Mouse (Mus musculus) hematopoietic stem cell, adult 5-6 weeks (primary cell): ENCODE results near the gene Vmp1. TPM values are rescaled to one million over a fixed set of nuclear protein-coding genes. Genes with fewer than 3 reads are reported as not detected.

Experiments
- ATAC-seq, 2 experiments: fragments of 125-278 bp in 1 of 2; replicated peaks in 1 of 2; 2 replicates each; pipeline ENCODE4 v1.8.0; 2016 to 2017; ENCODE audit warnings: inconsistent platforms in 2 of 2, mild to moderate bottlenecking in 2 of 2, moderate number of reproducible peaks in 2 of 2, low read depth in 1 of 2, moderate TSS enrichment in 1 of 2; ENCODE audit not compliant: low FRiP score in 2 of 2, poor library complexity in 2 of 2, severe bottlenecking in 2 of 2, insufficient read depth in 1 of 2, low TSS enrichment in 1 of 2
- total RNA-seq: library from RNA; stranded (forward); fragments of 172-1452, 232-1000 nt; gene quantifications from 2 replicates; pipeline ENCODE4 v1.2.3, GENCODE M21; 2017

Vmp1 gene
- total RNA-seq, result 137 and 202 TPM in 2 replicates

- ATAC-seq, result peak; percentile 79 to 89
Observed at GRCm38 (mm10) chr11:86683395-86684125, at the start of gene Vmp1, which contains the start of gene Ptrh2. Gene Vmp1 (minus strand): TSS chr11:86683836. Gene Ptrh2 (plus strand): TSS chr11:86683985.

- ATAC-seq, result no peak
Observed at GRCm38 (mm10) chr11:86731443-86731842, 47.8 kb upstream of the Vmp1 start.

GRCm38 (mm10) chr11:86725607-86726006 lies 42.0 kb upstream of the Vmp1 start:
- ATAC-seq, result no peak

GRCm38 (mm10) chr11:86724982-86725381 lies 41.3 kb upstream of the Vmp1 start:
- no peak for ATAC-seq

GRCm38 (mm10) chr11:86724004-86724403 lies 40.4 kb upstream of the Vmp1 start:
- ATAC-seq, result no peak

GRCm38 (mm10) chr11:86719390-86719789 lies 35.8 kb upstream of the Vmp1 start:
- peak; percentile 53 to 64 for ATAC-seq

GRCm38 (mm10) chr11:86718369-86718768 lies 34.7 kb upstream of the Vmp1 start:
- no peak for ATAC-seq

- peak; percentile 48 to 78; a peak in 3 of 4 replicates for ATAC-seq
Observed at GRCm38 (mm10) chr11:86717306-86718065, 33.9 kb upstream of the Vmp1 start.

GRCm38 (mm10) chr11:86714606-86715005 lies 31.0 kb upstream of the Vmp1 start:
- ATAC-seq, result no peak

GRCm38 (mm10) chr11:86701151-86701550 lies 17.5 kb upstream of the Vmp1 start:
- ATAC-seq, result no peak

- no peak for ATAC-seq
Observed at GRCm38 (mm10) chr11:86695461-86695860, 11.8 kb upstream of the Vmp1 start.

GRCm38 (mm10) chr11:86692546-86692945 lies 8.9 kb upstream of the Vmp1 start:
- no peak for ATAC-seq

GRCm38 (mm10) chr11:86691956-86692355 lies 8.3 kb upstream of the Vmp1 start:
- ATAC-seq, result no peak

GRCm38 (mm10) chr11:86691482-86691881 lies 7.8 kb upstream of the Vmp1 start:
- ATAC-seq, result no peak

GRCm38 (mm10) chr11:86690383-86690782 lies 6.7 kb upstream of the Vmp1 start:
- ATAC-seq, result no peak

- ATAC-seq, result no peak
Observed at GRCm38 (mm10) chr11:86685366-86685765, 1.7 kb upstream of the Vmp1 start.

- ATAC-seq, result no peak; a peak in 1 of 4 replicates
Observed at GRCm38 (mm10) chr11:86684126-86685012, 733 bp upstream of the Vmp1 start.

GRCm38 (mm10) chr11:86682861-86683260 lies 775 bp downstream of the Vmp1 start:
- ATAC-seq, result no peak
